Mouse (Mus musculus) T-cell, adult 2 months (primary cell): ENCODE measurements around the gene Eif2s1.
"Not testable (repeated sequence)": the region's sequence is repeated elsewhere in the genome, so short reads cannot be mapped to it uniquely, and the experiment has no call there.

ENCODE experiments used
- DNase-seq: peaks from one replicate; pipeline ENCODE4 v3.0.0; 2022; ENCODE audit warnings: low spot score

The Eif2s1 gene

GRCm38 (mm10) chr12:78915561-78915960 lies 53.9 kb downstream of the Eif2s1 start:
- DNase-seq: no peak

- DNase-seq: no peak
Observed at GRCm38 (mm10) chr12:78916278-78916677, 54.7 kb downstream of the Eif2s1 start.

GRCm38 (mm10) chr12:78918227-78919078 lies 56.8 kb downstream of the Eif2s1 start:
- peak; percentile 84 for DNase-seq

GRCm38 (mm10) chr12:78919079-78919712 lies 57.6 kb downstream of the Eif2s1 start:
- DNase-seq: peak; percentile 72

- no peak for DNase-seq
Observed at GRCm38 (mm10) chr12:78921421-78921820, 59.8 kb downstream of the Eif2s1 start.

GRCm38 (mm10) chr12:78922058-78922457 lies 60.4 kb downstream of the Eif2s1 start:
- no peak for DNase-seq

GRCm38 (mm10) chr12:78922977-78923376 lies 61.4 kb downstream of the Eif2s1 start:
- not testable (repeated sequence) for DNase-seq

- no peak for DNase-seq
Observed at GRCm38 (mm10) chr12:78923539-78924189, 62.0 kb downstream of the Eif2s1 start.

- DNase-seq: no peak
Observed at GRCm38 (mm10) chr12:78927287-78927686, 65.7 kb downstream of the Eif2s1 start.

- no peak for DNase-seq
Observed at GRCm38 (mm10) chr12:78929900-78930299, 68.3 kb downstream of the Eif2s1 start.

GRCm38 (mm10) chr12:78936494-78936893 lies 74.9 kb downstream of the Eif2s1 start:
- DNase-seq: no peak
